Mouse (Mus musculus) hindbrain, embryonic 16.5 days (tissue): ENCODE data around the gene Acta1. TPM values are rescaled to one million over a fixed set of nuclear protein-coding genes. Genes with fewer than 3 reads are reported as not detected.

Experiments
- ATAC-seq: fragments of 200-750 bp; cut with Nextera tagmentation; 2 replicates; pipeline ENCODE4 v1.8.0; 2017; ENCODE audit warnings: moderate TSS enrichment, moderate library complexity
- H3K27ac ChIP-seq: fragments of 300-500 bp; sonication (generic); 2 replicates; pipeline ENCODE4 v1.5.1; 2014; ENCODE audit warnings: low read depth, mild to moderate bottlenecking, control low read depth, low read length, moderate library complexity
- H3K27me3 ChIP-seq: fragments of 300-500 bp; sonication (generic); replicated peaks from 2 replicates; pipeline ENCODE4 v1.6.1; 2014; ENCODE audit warnings: low read length; ENCODE audit not compliant: control insufficient read depth, insufficient read depth
- H3K36me3 ChIP-seq: fragments of 300-500 bp; sonication (generic); 2 replicates; pipeline ENCODE4 v1.6.1; 2014; ENCODE audit warnings: mild to moderate bottlenecking, low read length, moderate library complexity, mixed read lengths; ENCODE audit not compliant: control insufficient read depth, insufficient read depth
- H3K4me1 ChIP-seq: fragments of 300-500 bp; sonication (generic); 2 replicates; pipeline ENCODE4 v1.6.1; 2014; ENCODE audit warnings: low read depth, low read length; ENCODE audit not compliant: control insufficient read depth, insufficient read depth
- H3K4me2 ChIP-seq: fragments of 300-500 bp; sonication (generic); 2 replicates; pipeline ENCODE4 v1.6.1; 2014; ENCODE audit warnings: mild to moderate bottlenecking, low read length, control low read depth, moderate library complexity
- H3K4me3 ChIP-seq: fragments of 300-500 bp; sonication (generic); 2 replicates; pipeline ENCODE4 v1.5.1; 2014; ENCODE audit warnings: mild to moderate bottlenecking, low read length, control low read depth, moderate library complexity
- H3K9ac ChIP-seq: fragments of 300-500 bp; sonication (generic); 2 replicates; pipeline ENCODE4 v1.6.1; 2014; ENCODE audit warnings: low read depth, mild to moderate bottlenecking, control low read depth, low read length, moderate library complexity
- H3K9me3 ChIP-seq: fragments of 300-500 bp; sonication (generic); 2 replicates; pipeline ENCODE4 v1.6.1; 2014; ENCODE audit warnings: mild to moderate bottlenecking, low read length, moderate library complexity; ENCODE audit not compliant: control insufficient read depth
- WGBS: fragments of 180-500 bp; shearing (Covaris S2); extraction: QIAGEN DNeasy Blood & Tissue Kit; methylation state at CpG from one replicate; pipeline ENCODE4 v1.1.7; 2014; 5-methylcytosine and 5-hydroxymethylcytosine counted together
- polyA plus RNA-seq: library from polyadenylated mRNA; unstranded; fragments of >200 nt; fragmentation: Nextera tagmentation; extraction: Ambion mirVana; gene quantifications from 2 replicates; pipeline ENCODE4 v1.2.1, GENCODE M21; 2015

The Acta1 gene
- polyA plus RNA-seq, 1 experiment from 2014 or later: 11.8 TPM

- Histone ChIP-seq H3K9me3 (no peaks in the 10 kb centered on the region), H3K27me3 (no peaks in the 10 kb centered on the region), H3K4me3 (no peak overlapping the region), H3K9ac (no peak overlapping the region), H3K4me1 (no peaks in the 10 kb centered on the region), H3K27ac (no peak overlapping the region), H3K36me3 (no peaks in the 10 kb centered on the region), H3K4me2 (no peak overlapping the region)
- no peak for ATAC-seq
- WGBS: 78% methylated on average over 7 of the region's 7 CpGs
Observed at GRCm38 (mm10) chr8:123844341-123844740, 50.2 kb downstream of the Acta1 start.

GRCm38 (mm10) chr8:123842086-123842485 is 52.5 kb downstream of the Acta1 start:
- Histone ChIP-seq H3K36me3 (peaks cover 4% of the 10 kb centered on the region; the same call in 1 of the 2 replicates), H3K9me3 (no peaks in the 10 kb centered on the region), H3K4me1 (no peaks in the 10 kb centered on the region), H3K27me3 (no peaks in the 10 kb centered on the region), H3K4me3 (no peak overlapping the region), H3K27ac (no peak overlapping the region), H3K4me2 (no peak overlapping the region), H3K9ac (no peak overlapping the region)
- ATAC-seq: no peak
- 87% methylated on average over 12 of the region's 12 CpGs for WGBS

Other genes with a start within 250 kb of the Acta1 start
- gene Rhou, start 240.8 kb downstream of the Acta1 start, polyA plus RNA-seq: 11.6 and 12.3 TPM in 2 replicates
- gene Rab4a, start 88.8 kb downstream of the Acta1 start, polyA plus RNA-seq: 86.1 and 87.4 TPM in 2 replicates
- 4.8 and 4.9 TPM in 2 replicates for gene Ccsap, start 34.5 kb downstream of the Acta1 start, polyA plus RNA-seq
- gene Nup133, start 54.5 kb upstream of the Acta1 start, polyA plus RNA-seq: 18.3 and 22.0 TPM in 2 replicates
- gene Abcb10, start 88.4 kb upstream of the Acta1 start, polyA plus RNA-seq: 14.6 TPM in 2 replicates
- 18.6 and 20.7 TPM in 2 replicates for gene Taf5l, start 126.6 kb upstream of the Acta1 start, polyA plus RNA-seq
- 2.6 and 4.7 TPM in 2 replicates for gene Urb2, start 126.8 kb upstream of the Acta1 start, polyA plus RNA-seq